Mouse (Mus musculus): ENCODE measurements around the gene Nr0b1.

Gene Nr0b1

DNA sequence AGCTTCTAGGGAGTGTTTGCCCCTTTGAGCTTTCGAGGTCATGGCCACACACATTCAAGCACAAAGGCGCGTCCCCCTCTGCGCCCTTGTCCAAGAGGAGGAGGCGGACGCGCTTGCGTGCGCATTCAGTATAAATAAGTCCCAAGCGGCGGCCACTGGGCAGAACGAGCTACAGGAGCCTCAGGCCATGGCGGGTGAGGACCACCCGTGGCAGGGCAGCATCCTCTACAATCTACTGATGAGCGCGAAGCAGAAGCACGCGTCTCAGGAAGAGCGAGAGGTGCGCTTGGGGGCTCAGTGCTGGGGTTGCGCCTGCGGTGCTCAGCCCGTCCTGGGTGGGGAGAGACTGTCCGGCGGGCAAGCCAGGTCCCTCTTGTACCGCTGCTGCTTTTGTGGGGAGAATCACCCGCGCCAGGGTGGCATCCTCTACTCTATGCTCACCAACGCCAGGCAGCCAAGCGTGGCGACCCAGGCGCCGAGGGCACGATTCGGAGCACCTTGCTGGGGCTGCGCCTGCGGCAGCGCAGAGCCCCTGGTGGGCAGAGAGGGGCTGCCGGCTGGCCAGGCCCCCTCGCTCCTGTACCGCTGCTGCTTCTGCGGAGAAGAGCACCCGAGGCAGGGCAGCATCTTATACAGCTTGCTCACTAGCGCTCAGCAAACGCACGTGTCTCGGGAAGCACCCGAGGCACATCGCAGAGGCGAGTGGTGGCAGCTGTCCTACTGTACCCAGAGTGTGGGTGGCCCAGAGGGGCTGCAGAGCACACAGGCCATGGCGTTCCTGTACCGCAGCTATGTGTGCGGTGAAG lies at the start of gene Nr0b1:
TSS of gene Nr0b1 (plus strand) at position 151 of the 806 bp plus-strand sequence.
- DNase-seq = no peak

GRCm38 (mm10) chrX:86187250-86187649 lies 4.3 kb upstream of the Nr0b1 start:
- DNase-seq = no peak

DNA sequence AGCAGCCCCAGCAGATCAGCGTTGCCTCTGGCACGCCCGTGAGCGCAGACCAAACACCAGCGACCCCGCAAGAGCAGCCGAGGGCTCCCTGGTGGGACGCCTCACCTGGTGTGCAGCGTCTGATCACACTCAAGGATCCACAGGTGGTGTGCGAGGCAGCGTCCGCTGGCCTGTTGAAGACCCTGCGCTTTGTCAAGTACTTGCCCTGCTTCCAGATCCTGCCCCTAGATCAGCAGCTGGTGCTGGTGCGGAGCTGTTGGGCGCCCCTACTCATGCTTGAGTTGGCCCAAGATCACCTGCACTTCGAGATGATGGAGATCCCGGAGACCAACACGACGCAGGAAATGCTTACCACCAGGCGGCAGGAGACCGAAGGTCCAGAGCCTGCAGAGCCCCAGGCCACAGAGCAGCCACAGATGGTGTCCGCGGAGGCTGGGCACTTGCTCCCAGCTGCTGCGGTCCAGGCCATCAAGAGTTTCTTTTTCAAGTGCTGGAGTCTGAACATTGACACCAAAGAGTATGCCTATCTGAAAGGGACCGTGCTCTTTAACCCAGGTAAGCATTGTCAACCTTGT lies 943 bp downstream of the Nr0b1 start:
- no peak for DNase-seq

GRCm38 (mm10) chrX:86193386-86193785 lies 1.8 kb downstream of the Nr0b1 start:
- no peak for DNase-seq

DNA sequence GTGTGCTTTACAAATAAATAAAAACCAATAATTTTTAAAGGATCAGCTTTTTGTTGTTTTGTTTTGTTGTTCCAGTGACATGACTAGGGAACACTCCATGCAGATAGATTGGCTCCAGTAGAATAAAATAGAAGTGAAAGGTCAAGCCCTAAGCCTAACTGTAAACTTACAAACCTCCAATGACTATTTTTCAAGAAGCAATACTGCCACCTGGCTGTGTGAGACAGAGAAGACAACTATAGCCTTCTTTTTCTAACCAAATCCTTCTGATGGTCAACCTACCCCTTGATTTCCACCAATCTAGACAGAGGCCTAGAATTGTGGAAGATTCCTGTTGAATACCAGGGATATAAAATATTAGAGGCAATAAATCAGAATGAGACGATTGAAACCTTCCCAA lies 45.7 kb downstream of the Nr0b1 start:
- no peak for DNase-seq

All from kidney, adult 11 months (tissue).